Mouse (Mus musculus) ES-Bruce4 (cell line): ENCODE data around the gene Sgsh.
"Not testable (repeated sequence)": the region's sequence is repeated elsewhere in the genome, so short reads cannot be mapped to it uniquely, and the experiment has no call there.

Source experiments
- CTCF ChIP-seq: IDR thresholded peaks from one replicate; pipeline ENCODE4 v1.8.1; 2011; ENCODE audit warnings: low read depth, low read length
- POLR2A ChIP-seq: IDR thresholded peaks from one replicate; pipeline ENCODE4 v1.8.1; 2011; ENCODE audit warnings: low read length; ENCODE audit not compliant: insufficient read depth

DNA sequence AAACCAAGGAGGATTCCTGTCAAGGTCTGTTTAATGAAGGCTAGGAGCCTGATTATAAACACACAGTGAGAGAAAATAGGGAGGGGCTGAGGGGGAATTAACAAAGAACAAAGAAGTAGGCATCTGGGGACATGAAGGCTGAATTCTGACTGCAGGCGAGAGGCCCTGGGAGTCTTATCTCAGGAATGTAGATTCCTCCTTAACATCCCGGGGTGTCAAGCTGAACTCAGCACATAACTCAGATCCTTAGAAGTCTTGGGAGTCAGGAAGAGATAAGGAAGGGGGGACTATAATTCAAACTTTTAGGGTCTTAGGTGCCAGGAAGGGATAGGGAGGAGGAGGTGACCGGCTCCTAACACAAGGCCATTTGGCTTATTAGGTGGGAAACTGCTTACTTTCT is 31.9 kb upstream of the Sgsh start:
- TF ChIP-seq POLR2A, CTCF: not testable (repeated sequence)
